Mouse (Mus musculus) forebrain, embryonic 13.5 days (tissue): Measurements from ENCODE around the gene Zmynd10. TPM values are rescaled to one million over a fixed set of nuclear protein-coding genes. Genes with fewer than 3 reads are reported as not detected.

Source experiments
- ATAC-seq: fragments of 200-750 bp; cut with Nextera tagmentation; 2 replicates; pipeline ENCODE4 v1.8.0; 2017
- H3K27ac ChIP-seq: fragments of 300-500 bp; sonication (generic); 2 replicates; pipeline ENCODE4 v1.5.1; 2015; ENCODE audit warnings: inconsistent platforms, mild to moderate bottlenecking, moderate library complexity
- H3K27me3 ChIP-seq: fragments of 300-500 bp; sonication (generic); 2 replicates; pipeline ENCODE4 v1.6.1; 2015; ENCODE audit warnings: mild to moderate bottlenecking, inconsistent platforms
- H3K36me3 ChIP-seq: fragments of 300-500 bp; sonication (generic); 2 replicates; pipeline ENCODE4 v1.6.1; 2015; ENCODE audit warnings: mild to moderate bottlenecking, inconsistent platforms; ENCODE audit not compliant: poor library complexity, severe bottlenecking
- H3K4me1 ChIP-seq: fragments of 300-500 bp; sonication (generic); 2 replicates; pipeline ENCODE4 v1.6.1; 2015; ENCODE audit warnings: inconsistent platforms
- H3K4me2 ChIP-seq: fragments of 300-500 bp; sonication (generic); 2 replicates; pipeline ENCODE4 v1.6.1; 2015; ENCODE audit warnings: inconsistent platforms, mild to moderate bottlenecking, moderate library complexity
- H3K4me3 ChIP-seq: fragments of 300-500 bp; sonication (generic); 2 replicates; pipeline ENCODE4 v1.5.1; 2015; ENCODE audit warnings: mild to moderate bottlenecking, inconsistent platforms
- H3K9ac ChIP-seq: fragments of 300-500 bp; sonication (generic); 2 replicates; pipeline ENCODE4 v1.6.1; 2015; ENCODE audit warnings: mild to moderate bottlenecking, inconsistent platforms
- H3K9me3 ChIP-seq: fragments of 300-500 bp; sonication (generic); replicated peaks from 2 replicates; pipeline ENCODE4 v1.6.1; 2016; ENCODE audit warnings: inconsistent platforms
- WGBS: fragments of 180-500 bp; shearing (Covaris S2); methylation state at CpG from one replicate; pipeline ENCODE4 v1.1.7; 2015; 5-methylcytosine and 5-hydroxymethylcytosine counted together
- polyA plus RNA-seq: library from polyadenylated mRNA; unstranded; fragments of >200 nt; fragmentation: Nextera tagmentation; extraction: Ambion mirVana; gene quantifications from 2 replicates; pipeline ENCODE4 v1.2.1, GENCODE M21; 2015

The Zmynd10 gene
- polyA plus RNA-seq, 1 experiment from 2014 or later, result 2.0 TPM

- Histone ChIP-seq H3K4me3 (no peak overlapping the region), H3K36me3 (no peaks in the 10 kb centered on the region; the same call in 1 of the 2 replicates), H3K27ac (no peak overlapping the region; the same call in 1 of the 2 replicates), H3K4me2 (peak overlapping the region; percentile 29), H3K27me3 (peaks cover 26% of the 10 kb centered on the region), H3K4me1 (peaks cover 32% of the 10 kb centered on the region), H3K9ac (peak overlapping the region; percentile 43; the same call in 1 of the 2 replicates), H3K9me3 (no peaks in the 10 kb centered on the region)
- peak; percentile 32; the same call in 1 of the 2 replicates for ATAC-seq
- 23% methylated on average over 25 of the region's 25 CpGs for WGBS
Observed at GRCm38 (mm10) chr9:107521711-107522399, 25.2 kb upstream of the Zmynd10 start.

GRCm38 (mm10) chr9:107522400-107522711 is 24.7 kb upstream of the Zmynd10 start:
- no peaks in the 10 kb centered on the region for H3K9me3 ChIP-seq
- peak overlapping the region; percentile 43; the same call in 1 of the 2 replicates for H3K9ac ChIP-seq
- peaks cover 37% of the 10 kb centered on the region for H3K4me1 ChIP-seq
- no peaks in the 10 kb centered on the region; the same call in 1 of the 2 replicates for H3K36me3 ChIP-seq
- H3K4me2 ChIP-seq, result peak overlapping the region; percentile 29
- WGBS, result 25% methylated on average over 2 of the region's 2 CpGs
- 0 out of 2 replicates have a peak, but pooled peaks have one; percentile 3 for ATAC-seq
- peaks cover 31% of the 10 kb centered on the region for H3K27me3 ChIP-seq
- no peak overlapping the region for H3K4me3 ChIP-seq
- H3K27ac ChIP-seq, result no peak overlapping the region; the same call in 1 of the 2 replicates

GRCm38 (mm10) chr9:107526198-107527026 is 20.7 kb upstream of the Zmynd10 start:
- peaks cover 25% of the 10 kb centered on the region for H3K4me1 ChIP-seq
- H3K9me3 ChIP-seq, result no peaks in the 10 kb centered on the region
- H3K4me2 ChIP-seq, result peak overlapping the region; percentile 56
- H3K27ac ChIP-seq, result no peak overlapping the region
- H3K36me3 ChIP-seq, result no peaks in the 10 kb centered on the region
- WGBS, result 6% methylated on average over 44 of the region's 44 CpGs
- no peak overlapping the region for H3K9ac ChIP-seq
- peaks cover 45% of the 10 kb centered on the region for H3K27me3 ChIP-seq
- H3K4me3 ChIP-seq, result peak overlapping the region; percentile 36
- peak; percentile 54 for ATAC-seq

- Histone ChIP-seq H3K4me1 (peaks cover 36% of the 10 kb centered on the region), H3K27me3 (0 out of 2 replicates have a peak, but pooled peaks cover 6% of the 10 kb centered on the region), H3K9me3 (no peaks in the 10 kb centered on the region), H3K27ac (peak within 1 kb of the TSS; percentile 44), H3K4me2 (peak within 1 kb of the TSS; percentile 99), H3K36me3 (peaks cover 16% of the 10 kb centered on the region), H3K4me3 (peak within 1 kb of the TSS; percentile 94), H3K9ac (peak within 1 kb of the TSS; percentile 94)
- ATAC-seq, result peak; percentile 99
- WGBS, result under 1% methylated on average over 48 of the region's 48 CpGs
Observed at GRCm38 (mm10) chr9:107533791-107534407, 13.2 kb upstream of the Zmynd10 start, which contains the start of gene Tmem115. Gene Tmem115, plus strand, starts transcription at chr9:107533945.

- Histone ChIP-seq H3K9ac (peak overlapping the region; percentile 94), H3K27ac (peak overlapping the region; percentile 44), H3K27me3 (0 out of 2 replicates have a peak, but pooled peaks cover 6% of the 10 kb centered on the region), H3K4me1 (peaks cover 36% of the 10 kb centered on the region), H3K36me3 (peaks cover 23% of the 10 kb centered on the region), H3K9me3 (no peaks in the 10 kb centered on the region), H3K4me3 (peak overlapping the region; percentile 94), H3K4me2 (peak overlapping the region; percentile 99)
- WGBS, result under 1% methylated on average over 40 of the region's 40 CpGs
- ATAC-seq, result no peak
Observed at GRCm38 (mm10) chr9:107534408-107535202, 12.5 kb upstream of the Zmynd10 start.

- WGBS, result 90% methylated on average over 7 of the region's 7 CpGs
- peaks cover 57% of the 10 kb centered on the region for H3K4me1 ChIP-seq
- no peak overlapping the region for H3K4me2 ChIP-seq
- H3K4me3 ChIP-seq, result no peak overlapping the region
- H3K27me3 ChIP-seq, result no peaks in the 10 kb centered on the region
- H3K36me3 ChIP-seq, result peaks cover 32% of the 10 kb centered on the region
- H3K27ac ChIP-seq, result no peak overlapping the region
- H3K9me3 ChIP-seq, result no peaks in the 10 kb centered on the region
- H3K9ac ChIP-seq, result no peak overlapping the region
- no peak for ATAC-seq
Observed at GRCm38 (mm10) chr9:107538231-107538630, 8.9 kb upstream of the Zmynd10 start.

GRCm38 (mm10) chr9:107538711-107539110 is 8.4 kb upstream of the Zmynd10 start:
- H3K36me3 ChIP-seq, result peaks cover 36% of the 10 kb centered on the region
- H3K9me3 ChIP-seq, result no peaks in the 10 kb centered on the region
- H3K9ac ChIP-seq, result no peak overlapping the region
- H3K27me3 ChIP-seq, result no peaks in the 10 kb centered on the region
- ATAC-seq, result no peak
- no peak overlapping the region for H3K4me2 ChIP-seq
- WGBS, result 90% methylated on average over 3 of the region's 3 CpGs
- no peak overlapping the region for H3K4me3 ChIP-seq
- no peak overlapping the region for H3K27ac ChIP-seq
- peaks cover 55% of the 10 kb centered on the region for H3K4me1 ChIP-seq

- Histone ChIP-seq H3K9ac (no peak overlapping the region), H3K36me3 (peaks cover 48% of the 10 kb centered on the region), H3K27me3 (no peaks in the 10 kb centered on the region), H3K4me3 (no peak overlapping the region), H3K4me1 (peaks cover 51% of the 10 kb centered on the region), H3K9me3 (no peaks in the 10 kb centered on the region), H3K27ac (no peak overlapping the region), H3K4me2 (no peak overlapping the region)
- WGBS, result 96% methylated on average over 8 of the region's 8 CpGs
- no peak for ATAC-seq
Observed at GRCm38 (mm10) chr9:107539940-107540339, 7.2 kb upstream of the Zmynd10 start.

- no peaks in the 10 kb centered on the region for H3K27me3 ChIP-seq
- ATAC-seq, result no peak
- no peak overlapping the region for H3K4me3 ChIP-seq
- H3K4me2 ChIP-seq, result no peak overlapping the region
- peaks cover 46% of the 10 kb centered on the region for H3K4me1 ChIP-seq
- H3K36me3 ChIP-seq, result peaks cover 52% of the 10 kb centered on the region
- no peak overlapping the region for H3K27ac ChIP-seq
- H3K9ac ChIP-seq, result no peak overlapping the region
- WGBS, result 79% methylated on average over 4 of the region's 4 CpGs
- no peaks in the 10 kb centered on the region for H3K9me3 ChIP-seq
Observed at GRCm38 (mm10) chr9:107540420-107540819, 6.7 kb upstream of the Zmynd10 start.

- 41% methylated on average over 10 of the region's 10 CpGs for WGBS
- ATAC-seq, result no peak; the same call in 1 of the 2 replicates
- H3K4me3 ChIP-seq, result peak overlapping the region; percentile 59
- no peak overlapping the region for H3K27ac ChIP-seq
- H3K36me3 ChIP-seq, result peaks cover 52% of the 10 kb centered on the region
- H3K4me2 ChIP-seq, result peak overlapping the region; percentile 92
- H3K9ac ChIP-seq, result peak overlapping the region; percentile 77
- no peaks in the 10 kb centered on the region for H3K9me3 ChIP-seq
- H3K4me1 ChIP-seq, result peaks cover 46% of the 10 kb centered on the region
- no peaks in the 10 kb centered on the region for H3K27me3 ChIP-seq
Observed at GRCm38 (mm10) chr9:107541005-107541404, 6.1 kb upstream of the Zmynd10 start.
